Mouse (Mus musculus) layer of hippocampus, adult 9-11 months (tissue): Measurements from ENCODE around the gene Ice1.

Source experiments
- DNase-seq: peaks from one replicate; pipeline ENCODE4 v3.0.0; 2022

Ice1 gene

GRCm38 (mm10) chr13:70637662-70638291 is 343 bp upstream of the Ice1 start:
- DNase-seq: peak; percentile 98

GRCm38 (mm10) chr13:70636706-70637105 is 728 bp downstream of the Ice1 start:
- DNase-seq: no peak

GRCm38 (mm10) chr13:70635591-70635990 is 1.8 kb downstream of the Ice1 start:
- no peak for DNase-seq

- DNase-seq: no peak
Observed at GRCm38 (mm10) chr13:70626416-70626815, 11.0 kb downstream of the Ice1 start.

- DNase-seq: no peak
Observed at GRCm38 (mm10) chr13:70625665-70626064, 11.8 kb downstream of the Ice1 start.

GRCm38 (mm10) chr13:70624445-70624844 is 13.0 kb downstream of the Ice1 start:
- DNase-seq: no peak

- no peak for DNase-seq
Observed at GRCm38 (mm10) chr13:70622461-70623057, 14.9 kb downstream of the Ice1 start.

GRCm38 (mm10) chr13:70621509-70621908 is 15.9 kb downstream of the Ice1 start:
- no peak for DNase-seq

GRCm38 (mm10) chr13:70612837-70613236 is 24.6 kb downstream of the Ice1 start:
- DNase-seq: no peak

GRCm38 (mm10) chr13:70610431-70611420 is 26.7 kb downstream of the Ice1 start:
- DNase-seq: peak; percentile 79

GRCm38 (mm10) chr13:70609632-70610031 is 27.8 kb downstream of the Ice1 start:
- no peak for DNase-seq

- DNase-seq: no peak
Observed at GRCm38 (mm10) chr13:70605366-70605765, 32.1 kb downstream of the Ice1 start.

GRCm38 (mm10) chr13:70604723-70605122 is 32.7 kb downstream of the Ice1 start:
- no peak for DNase-seq

- no peak for DNase-seq
Observed at GRCm38 (mm10) chr13:70601566-70601965, 35.9 kb downstream of the Ice1 start.

GRCm38 (mm10) chr13:70599964-70600619 is 37.3 kb downstream of the Ice1 start:
- DNase-seq: no peak

GRCm38 (mm10) chr13:70598941-70599340 is 38.5 kb downstream of the Ice1 start:
- DNase-seq: no peak

GRCm38 (mm10) chr13:70596901-70597300 is 40.5 kb downstream of the Ice1 start:
- no peak for DNase-seq

- DNase-seq: peak; percentile 61
Observed at GRCm38 (mm10) chr13:70590248-70590762, 47.1 kb downstream of the Ice1 start.

- peak; percentile 42 for DNase-seq
Observed at GRCm38 (mm10) chr13:70586969-70587368, 50.5 kb downstream of the Ice1 start.

- peak; percentile 47 for DNase-seq
Observed at GRCm38 (mm10) chr13:70582517-70582916, 54.9 kb downstream of the Ice1 start.

GRCm38 (mm10) chr13:70581509-70581908 is 55.9 kb downstream of the Ice1 start:
- DNase-seq: no peak

- no peak for DNase-seq
Observed at GRCm38 (mm10) chr13:70574216-70574615, 63.2 kb downstream of the Ice1 start.

- no peak for DNase-seq
Observed at GRCm38 (mm10) chr13:70567889-70568288, 69.5 kb downstream of the Ice1 start.
